Mouse (Mus musculus) 3134 (cell line): ENCODE results near the gene Pip4k2c.
"Not testable (repeated sequence)": the region's sequence is repeated elsewhere in the genome, so short reads cannot be mapped to it uniquely, and the experiment has no call there.

Experiments used
- DNase-seq: peaks from one replicate; pipeline ENCODE4 v3.0.0-alpha.2; 2011; ENCODE audit warnings: low spot score; ENCODE audit not compliant: insufficient read length; ENCODE audit errors: extremely low read depth

Pip4k2c gene

GRCm38 (mm10) chr10:127152556-127152955, 58.8 kb downstream of the Pip4k2c start:
- not testable (repeated sequence) for DNase-seq

GRCm38 (mm10) chr10:127151233-127151632, 60.2 kb downstream of the Pip4k2c start:
- DNase-seq = not testable (repeated sequence)

- no peak for DNase-seq
Measured at GRCm38 (mm10) chr10:127150471-127150872, 60.9 kb downstream of the Pip4k2c start.

- DNase-seq = no peak
Measured at GRCm38 (mm10) chr10:127147135-127147534, 64.2 kb downstream of the Pip4k2c start.
